Mouse (Mus musculus) CD8-positive naive resting alpha-beta T cell, adult 57 days (primary cell): ENCODE data around the gene Adamts12. TPM values are rescaled to one million over a fixed set of nuclear protein-coding genes. Genes with fewer than 3 reads are reported as not detected.

ENCODE experiments used
- total RNA-seq: library from RNA; stranded (reverse); gene quantifications from one replicate; pipeline ENCODE4 v1.2.4, GENCODE M21; 2023

Adamts12 gene
- total RNA-seq, result not detected

DNA sequence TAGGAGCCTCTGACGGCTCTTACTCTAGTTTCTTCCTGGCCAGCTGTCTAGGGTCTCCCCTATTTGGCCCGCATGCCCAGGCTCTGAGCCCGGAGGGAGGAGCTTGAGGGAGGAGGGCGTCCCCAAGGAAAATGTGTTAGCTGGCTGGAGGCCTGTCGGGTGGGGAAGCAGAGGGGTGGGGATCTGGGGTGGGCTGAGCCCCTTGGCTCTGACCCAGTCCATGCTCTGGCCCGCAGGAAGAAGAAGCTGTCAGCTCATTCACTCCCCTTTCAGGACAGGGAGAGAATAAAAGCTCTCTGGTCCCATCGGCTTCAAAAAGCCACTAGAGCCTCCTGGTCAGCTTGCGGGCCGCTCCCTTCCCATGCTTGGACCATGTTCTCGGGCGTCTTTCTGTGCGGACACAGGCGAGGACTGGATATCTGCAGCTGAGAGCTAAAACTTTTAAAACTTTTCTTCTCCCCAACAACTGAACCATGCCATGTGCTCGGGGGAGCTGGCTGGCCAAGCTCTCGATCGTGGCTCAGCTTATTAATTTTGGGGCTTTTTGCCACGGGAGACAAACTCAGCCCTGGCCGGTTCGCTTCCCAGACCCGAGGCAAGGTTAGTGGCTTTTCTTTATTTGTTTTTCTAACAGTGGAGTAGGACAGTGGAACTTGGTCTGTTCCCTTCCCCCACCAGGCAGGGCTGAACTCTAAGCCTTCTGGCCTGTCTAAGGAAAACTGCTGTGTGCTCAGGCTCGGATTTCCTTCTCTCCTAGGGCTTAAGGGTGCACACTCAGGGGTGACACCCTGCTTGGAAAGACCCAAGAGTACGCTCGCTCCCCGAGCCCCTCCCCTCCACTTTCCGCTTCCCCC, at the start of gene Adamts12:
Gene Adamts12, plus strand, starts transcription at position 233 of the 854 bp plus-strand sequence.

DNA sequence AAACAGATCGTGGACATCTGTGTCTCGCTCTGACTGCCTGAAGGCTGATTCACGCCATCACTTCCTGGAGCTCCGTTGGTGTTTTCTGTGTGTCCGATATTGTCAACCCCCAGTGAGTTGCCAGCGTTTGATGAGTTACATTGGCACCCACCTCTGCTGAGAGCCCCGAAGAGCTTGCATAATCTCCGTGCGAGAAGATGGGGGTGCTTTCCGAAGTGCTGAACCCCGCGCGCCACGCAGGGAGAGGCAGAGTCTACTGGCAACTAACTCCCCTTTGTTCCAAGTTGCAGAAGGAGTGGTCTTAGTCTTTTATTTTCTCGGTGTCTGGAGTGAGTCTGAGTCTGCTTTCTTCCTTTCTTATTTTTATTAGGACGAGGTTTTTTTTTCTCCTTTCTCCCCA, 26.9 kb upstream of the Adamts12 start, which contains the start of gene Rxfp3:
Gene Rxfp3, minus strand, starts transcription at position 281 of the 400 bp plus-strand sequence.

Other genes with a start within 250 kb of the Adamts12 start
- gene C1qtnf3, start 112.5 kb upstream of the Adamts12 start, total RNA-seq, result not detected
- 3.0 TPM for gene Amacr, start 83.0 kb upstream of the Adamts12 start, total RNA-seq
- gene Slc45a2, start 64.1 kb upstream of the Adamts12 start, total RNA-seq, result not detected
- not detected for gene Rxfp3, start 26.8 kb upstream of the Adamts12 start, total RNA-seq